Mouse (Mus musculus) C2C12 (cell line): ENCODE data around the gene Ttc37. TPM values are rescaled to one million over a fixed set of nuclear protein-coding genes. Genes with fewer than 3 reads are reported as not detected.

Source experiments
- H3K27me3 ChIP-seq: one replicate; pipeline ENCODE4 v1.6.1; 2011; ENCODE audit not compliant: control insufficient read depth, insufficient read depth, insufficient read length
- H3K36me3 ChIP-seq: one replicate; pipeline ENCODE4 v1.6.1; 2011; ENCODE audit not compliant: control insufficient read depth, insufficient read depth
- H3K4me3 ChIP-seq: one replicate; pipeline ENCODE4 v1.5.1; 2011; ENCODE audit warnings: mild to moderate bottlenecking, control low read depth; ENCODE audit not compliant: poor library complexity, insufficient read depth, severe bottlenecking
- H3K79me2 ChIP-seq: one replicate; pipeline ENCODE4 v1.6.1; 2011; ENCODE audit not compliant: control insufficient read depth, insufficient read depth
- H3K79me3 ChIP-seq: one replicate; pipeline ENCODE4 v1.6.1; 2011; ENCODE audit warnings: low read depth, control low read depth
- H3ac ChIP-seq: one replicate; pipeline ENCODE3; 2011; ENCODE audit warnings: low read depth; ENCODE audit not compliant: control insufficient read depth, insufficient read length
- CEBPB ChIP-seq: IDR thresholded peaks from one replicate; pipeline ENCODE4 v1.6.1; 2011; ENCODE audit warnings: low read depth, mild to moderate bottlenecking, control low read depth, moderate library complexity
- CTCF ChIP-seq: IDR thresholded peaks from one replicate; pipeline ENCODE4 v1.5.1; 2011; ENCODE audit not compliant: control insufficient read depth, insufficient read depth, insufficient read length
- FOSL1 ChIP-seq: IDR thresholded peaks from one replicate; pipeline ENCODE4 v1.8.0; 2011; ENCODE audit warnings: mild to moderate bottlenecking, low read length; ENCODE audit not compliant: poor library complexity, insufficient read depth, severe bottlenecking
- MAX ChIP-seq: IDR thresholded peaks from one replicate; pipeline ENCODE4 v1.6.1; 2011; ENCODE audit warnings: mild to moderate bottlenecking, control low read depth
- MYOD1 ChIP-seq: IDR thresholded peaks from one replicate; pipeline ENCODE4 v1.6.1; 2011; ENCODE audit warnings: low read depth; ENCODE audit not compliant: control insufficient read depth, insufficient read length
- MYOG ChIP-seq: IDR thresholded peaks from one replicate; pipeline ENCODE4 v1.6.1; 2011; ENCODE audit not compliant: control insufficient read depth, insufficient read length; ENCODE audit errors: extremely low read depth
- USF1 ChIP-seq: IDR thresholded peaks from one replicate; pipeline ENCODE4 v1.6.1; 2011; ENCODE audit warnings: low read depth, mild to moderate bottlenecking, control low read depth, moderate library complexity
- polyA plus RNA-seq: library from polyadenylated mRNA; unstranded; fragments of >200 nt; fragmentation: generic; extraction: Trizol; gene quantifications from one replicate; pipeline ENCODE4 v1.2.1, GENCODE M21; 2012; ENCODE audit warnings: missing spikeins

Gene Ttc37
- polyA plus RNA-seq, 1 experiment, result 4.3 TPM

- peaks cover 37% of the 10 kb centered on the region for H3K36me3 ChIP-seq
- no peak overlapping the region for H3K4me3 ChIP-seq
- H3K79me2 ChIP-seq, result no peaks in the 10 kb centered on the region
- no peaks in the 10 kb centered on the region for H3K27me3 ChIP-seq
- no peaks in the 10 kb centered on the region for H3K79me3 ChIP-seq
- no peak overlapping the region for H3ac ChIP-seq
- TF ChIP-seq MYOG (no peak), MAX (no peak), CTCF (no peak), FOSL1 (no peak), USF1 (no peak), MYOD1 (no peak), CEBPB (no peak)
Observed at GRCm38 (mm10) chr13:76178700-76179099, 80.2 kb downstream of the Ttc37 start.

DNA sequence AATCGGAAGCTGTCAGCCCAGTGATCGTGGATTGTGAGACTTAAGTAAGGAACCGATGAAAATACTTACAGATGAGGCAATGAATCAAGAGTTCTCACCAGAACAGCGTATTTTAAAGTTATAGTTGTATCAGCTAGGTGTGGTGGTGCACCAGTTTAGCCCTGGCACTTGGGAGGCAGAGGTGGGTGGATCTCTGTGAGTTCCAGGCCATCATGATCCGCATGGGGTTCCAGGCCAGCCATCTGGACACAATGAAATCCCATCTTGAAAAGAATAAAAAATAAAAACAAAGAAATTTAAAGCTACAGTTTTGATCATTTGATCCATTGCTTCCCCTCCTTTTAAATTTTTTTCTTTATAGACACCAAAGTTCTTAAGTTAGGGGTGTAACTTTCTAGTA, 89.1 kb downstream of the Ttc37 start:
- Histone ChIP-seq H3K79me3 (no peaks in the 10 kb centered on the region), H3K79me2 (no peaks in the 10 kb centered on the region), H3K27me3 (no peaks in the 10 kb centered on the region), H3K4me3 (no peak overlapping the region), H3ac (no peak overlapping the region), H3K36me3 (peaks cover 22% of the 10 kb centered on the region)
- no peak for TF ChIP-seq USF1
- TF ChIP-seq CTCF, result no peak
- no peak for TF ChIP-seq MYOG
- TF ChIP-seq CEBPB, result no peak
- no peak for TF ChIP-seq FOSL1
- no peak for TF ChIP-seq MAX
- TF ChIP-seq MYOD1, result no peak

- Histone ChIP-seq H3ac (no peak overlapping the region), H3K79me3 (no peaks in the 10 kb centered on the region), H3K36me3 (peaks cover 19% of the 10 kb centered on the region), H3K4me3 (no peak overlapping the region), H3K79me2 (no peaks in the 10 kb centered on the region), H3K27me3 (no peaks in the 10 kb centered on the region)
- TF ChIP-seq CEBPB (no peak), MAX (no peak), CTCF (no peak), USF1 (no peak), MYOD1 (no peak), FOSL1 (no peak), MYOG (no peak)
Observed at GRCm38 (mm10) chr13:76189190-76189589, 90.7 kb downstream of the Ttc37 start.

- TF ChIP-seq MYOD1, result no peak
- no peak for TF ChIP-seq MYOG
- TF ChIP-seq CTCF, result no peak
- TF ChIP-seq FOSL1, result no peak
- TF ChIP-seq USF1, result no peak
- TF ChIP-seq CEBPB, result no peak
- H3K27me3 ChIP-seq, result no peaks in the 10 kb centered on the region
- peaks cover 19% of the 10 kb centered on the region for H3K36me3 ChIP-seq
- no peaks in the 10 kb centered on the region for H3K79me2 ChIP-seq
- no peak overlapping the region for H3ac ChIP-seq
- no peaks in the 10 kb centered on the region for H3K79me3 ChIP-seq
- no peak overlapping the region for H3K4me3 ChIP-seq
Observed at GRCm38 (mm10) chr13:76190273-76190672, 91.7 kb downstream of the Ttc37 start.

DNA sequence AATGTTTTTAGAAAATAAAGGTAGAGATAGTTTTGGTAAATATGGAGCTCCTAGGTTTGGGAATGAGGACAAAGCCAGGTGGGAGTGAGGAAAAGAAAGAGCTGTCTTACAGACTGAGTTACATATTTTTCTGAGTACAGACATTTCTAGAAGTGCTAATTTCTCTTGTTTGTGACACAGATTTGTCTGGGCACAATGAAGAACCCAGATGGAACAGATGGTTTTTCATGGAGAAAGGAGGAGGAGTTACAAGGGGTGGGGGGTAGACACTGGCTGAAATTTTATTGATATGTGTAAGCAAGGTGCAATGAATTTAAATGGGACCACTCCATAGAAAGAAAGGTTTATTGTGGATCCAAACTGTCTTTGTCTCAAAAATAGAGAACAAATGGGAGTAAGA, 96.4 kb downstream of the Ttc37 start:
- no peaks in the 10 kb centered on the region for H3K27me3 ChIP-seq
- peaks cover 14% of the 10 kb centered on the region for H3K36me3 ChIP-seq
- no peaks in the 10 kb centered on the region for H3K79me3 ChIP-seq
- no peaks in the 10 kb centered on the region for H3K79me2 ChIP-seq
- no peak overlapping the region for H3K4me3 ChIP-seq
- no peak for TF ChIP-seq CEBPB
- TF ChIP-seq FOSL1, result no peak
- no peak for TF ChIP-seq MYOG
- no peak for TF ChIP-seq USF1
- no peak for TF ChIP-seq CTCF
- no peak for TF ChIP-seq MYOD1
- no peak for TF ChIP-seq MAX
- no peak overlapping the region for H3ac ChIP-seq
